Mouse (Mus musculus) neural tube, embryonic 11.5 days (tissue): Measurements from ENCODE around the gene Ebp. TPM values are rescaled to one million over a fixed set of nuclear protein-coding genes. Genes with fewer than 3 reads are reported as not detected.

Experiments used
- ATAC-seq: fragments of 200-750 bp; cut with Nextera tagmentation; 2 replicates; pipeline ENCODE4 v1.8.0; 2017; ENCODE audit warnings: moderate number of reproducible peaks, mild to moderate bottlenecking, moderate TSS enrichment, moderate library complexity; ENCODE audit not compliant: insufficient read depth, low FRiP score, low TSS enrichment
- DNase-seq: peaks from one replicate; pipeline ENCODE4 v3.0.0-alpha.2; 2015; ENCODE audit warnings: low spot score
- H3K27ac ChIP-seq: fragments of 300-500 bp; sonication (generic); 2 replicates; pipeline ENCODE4 v1.5.1; 2014; ENCODE audit warnings: low read depth, mild to moderate bottlenecking, low read length
- H3K27me3 ChIP-seq: fragments of 300-500 bp; sonication (generic); 2 replicates; pipeline ENCODE4 v1.6.1; 2014; ENCODE audit warnings: mild to moderate bottlenecking, low read length, mixed read lengths; ENCODE audit not compliant: control insufficient read depth, insufficient read depth
- H3K36me3 ChIP-seq: fragments of 300-500 bp; sonication (generic); 2 replicates; pipeline ENCODE4 v1.6.1; 2014; ENCODE audit warnings: mild to moderate bottlenecking, low read length, moderate library complexity, mixed read lengths; ENCODE audit not compliant: control insufficient read depth, insufficient read depth
- H3K4me1 ChIP-seq: fragments of 300-500 bp; sonication (generic); 2 replicates; pipeline ENCODE4 v1.6.1; 2014; ENCODE audit warnings: low read length, mixed read lengths; ENCODE audit not compliant: control insufficient read depth, insufficient read depth
- H3K4me2 ChIP-seq: fragments of 300-500 bp; sonication (generic); 2 replicates; pipeline ENCODE4 v1.6.1; 2014; ENCODE audit warnings: low read depth, mild to moderate bottlenecking, moderate library complexity
- H3K4me3 ChIP-seq: fragments of 300-500 bp; sonication (generic); 2 replicates; pipeline ENCODE4 v1.5.1; 2014; ENCODE audit warnings: low read depth, low read length
- H3K9ac ChIP-seq: fragments of 300-500 bp; sonication (generic); 2 replicates; pipeline ENCODE4 v1.6.1; 2014; ENCODE audit warnings: mild to moderate bottlenecking, low read length
- H3K9me3 ChIP-seq: fragments of 300-500 bp; sonication (generic); 2 replicates; pipeline ENCODE4 v1.6.1; 2016; ENCODE audit warnings: low read length; ENCODE audit not compliant: control insufficient read depth
- WGBS: fragments of 180-500 bp; shearing (Covaris S2); extraction: QIAGEN DNeasy Blood & Tissue Kit; methylation state at CpG from one replicate; pipeline ENCODE4 v1.1.7; 2014; 5-methylcytosine and 5-hydroxymethylcytosine counted together
- polyA plus RNA-seq: library from polyadenylated mRNA; unstranded; fragments of >200 nt; fragmentation: Nextera tagmentation; extraction: Ambion mirVana; gene quantifications from 2 replicates; pipeline ENCODE4 v1.2.1, GENCODE M21; 2014

Gene Ebp
- polyA plus RNA-seq = 34.5 and 34.9 TPM in 2 replicates

GRCm38 (mm10) chrX:8193419-8193723 lies at the start of gene Ebp:
Gene Ebp (minus strand): TSS chrX:8193512.
- no peaks in the 10 kb centered on the region for H3K27me3 ChIP-seq
- DNase-seq (no peak), ATAC-seq (0 out of 2 replicates have a peak, but pooled peaks have one; percentile 39)
- no peaks in the 10 kb centered on the region for H3K9me3 ChIP-seq
- no peaks in the 10 kb centered on the region for H3K4me1 ChIP-seq
- no peaks in the 10 kb centered on the region for H3K36me3 ChIP-seq
- peak within 1 kb of the TSS; percentile 59 for H3K9ac ChIP-seq
- whole genome bisulfite sequencing = 28% methylated on average over 10 of the region's 10 CpGs
- H3K4me2 ChIP-seq = peak within 1 kb of the TSS; percentile 52
- H3K27ac ChIP-seq = peak within 1 kb of the TSS; percentile 7; the same call in 1 of the 2 replicates
- peak within 1 kb of the TSS; percentile 33 for H3K4me3 ChIP-seq

GRCm38 (mm10) chrX:8238804-8239395 lies 45.6 kb upstream of the Ebp start:
- Histone ChIP-seq H3K9ac (no peak overlapping the region), H3K36me3 (no peaks in the 10 kb centered on the region)

GRCm38 (mm10) chrX:8236704-8237103 lies 43.4 kb upstream of the Ebp start:
- no peak for ATAC-seq
- whole genome bisulfite sequencing = 94% methylated on average over 2 of the region's 2 CpGs

More at GRCm38 (mm10) chrX:8238804-8239395, 45.6 kb upstream of the Ebp start:
- DNase-seq (no peak), ATAC-seq (no peak)
- no peak overlapping the region for H3K4me2 ChIP-seq
- H3K4me1 ChIP-seq = no peaks in the 10 kb centered on the region
- no peaks in the 10 kb centered on the region for H3K9me3 ChIP-seq
- H3K27ac ChIP-seq = no peak overlapping the region
- no peak overlapping the region for H3K4me3 ChIP-seq
- 77% methylated on average over 13 of the region's 13 CpGs for WGBS
- H3K27me3 ChIP-seq = no peaks in the 10 kb centered on the region

GRCm38 (mm10) chrX:8233602-8234001 lies 40.3 kb upstream of the Ebp start:
- ATAC-seq = no peak
- 74% methylated on average over 3 of the region's 3 CpGs for WGBS
- no peak overlapping the region for H3K27ac ChIP-seq

More at GRCm38 (mm10) chrX:8236704-8237103, 43.4 kb upstream of the Ebp start:
- no peak overlapping the region for H3K4me2 ChIP-seq
- no peak overlapping the region for H3K27ac ChIP-seq
- H3K4me1 ChIP-seq = no peaks in the 10 kb centered on the region
- H3K9ac ChIP-seq = no peak overlapping the region
- no peak for DNase-seq
- no peaks in the 10 kb centered on the region for H3K9me3 ChIP-seq
- H3K27me3 ChIP-seq = no peaks in the 10 kb centered on the region
- no peaks in the 10 kb centered on the region for H3K36me3 ChIP-seq
- no peak overlapping the region for H3K4me3 ChIP-seq

GRCm38 (mm10) chrX:8230272-8230671 lies 37.0 kb upstream of the Ebp start:
- Histone ChIP-seq H3K9me3 (no peaks in the 10 kb centered on the region), H3K27me3 (no peaks in the 10 kb centered on the region), H3K4me3 (no peak overlapping the region), H3K4me2 (no peak overlapping the region), H3K9ac (no peak overlapping the region), H3K27ac (no peak overlapping the region), H3K36me3 (no peaks in the 10 kb centered on the region), H3K4me1 (no peaks in the 10 kb centered on the region)
- WGBS = 79% methylated on average over 4 of the region's 4 CpGs
- DNase-seq = no peak
- no peak for ATAC-seq

More at GRCm38 (mm10) chrX:8233602-8234001, 40.3 kb upstream of the Ebp start:
- H3K9me3 ChIP-seq = no peaks in the 10 kb centered on the region
- no peak overlapping the region for H3K4me2 ChIP-seq
- no peaks in the 10 kb centered on the region for H3K27me3 ChIP-seq
- H3K4me1 ChIP-seq = no peaks in the 10 kb centered on the region
- no peak for DNase-seq
- H3K36me3 ChIP-seq = no peaks in the 10 kb centered on the region
- H3K9ac ChIP-seq = no peak overlapping the region
- no peak overlapping the region for H3K4me3 ChIP-seq

GRCm38 (mm10) chrX:8223473-8223872 lies 30.2 kb upstream of the Ebp start:
- no peaks in the 10 kb centered on the region for H3K36me3 ChIP-seq
- no peaks in the 10 kb centered on the region for H3K27me3 ChIP-seq
- 91% methylated on average over 7 of the region's 7 CpGs for WGBS
- no peaks in the 10 kb centered on the region for H3K9me3 ChIP-seq
- H3K4me3 ChIP-seq = no peak overlapping the region
- DNase-seq (no peak), ATAC-seq (no peak)
- H3K27ac ChIP-seq = no peak overlapping the region
- H3K9ac ChIP-seq = no peak overlapping the region
- H3K4me2 ChIP-seq = no peak overlapping the region
- H3K4me1 ChIP-seq = no peaks in the 10 kb centered on the region

- WGBS = 64% methylated on average over 7 of the region's 7 CpGs
- no peak for DNase-seq
- ATAC-seq = no peak
Observed at GRCm38 (mm10) chrX:8222678-8223421, 29.5 kb upstream of the Ebp start.

GRCm38 (mm10) chrX:8222296-8222677 lies 29.0 kb upstream of the Ebp start:
- H3K9ac ChIP-seq = no peak overlapping the region
- DNase-seq (no peak), ATAC-seq (no peak)
- 80% methylated on average over 3 of the region's 3 CpGs for WGBS
- H3K27ac ChIP-seq = no peak overlapping the region
- no peak overlapping the region for H3K4me3 ChIP-seq
- H3K4me1 ChIP-seq = no peaks in the 10 kb centered on the region
- no peaks in the 10 kb centered on the region for H3K27me3 ChIP-seq
- H3K36me3 ChIP-seq = no peaks in the 10 kb centered on the region
- no peak overlapping the region for H3K4me2 ChIP-seq
- no peaks in the 10 kb centered on the region for H3K9me3 ChIP-seq

More at GRCm38 (mm10) chrX:8222678-8223421, 29.5 kb upstream of the Ebp start:
- Histone ChIP-seq H3K27me3 (no peaks in the 10 kb centered on the region), H3K9ac (no peak overlapping the region), H3K4me3 (no peak overlapping the region), H3K9me3 (no peaks in the 10 kb centered on the region), H3K27ac (no peak overlapping the region), H3K4me1 (no peaks in the 10 kb centered on the region), H3K4me2 (no peak overlapping the region), H3K36me3 (no peaks in the 10 kb centered on the region)

- Histone ChIP-seq H3K27me3 (no peaks in the 10 kb centered on the region), H3K9ac (no peak overlapping the region), H3K4me3 (no peak overlapping the region), H3K27ac (no peak overlapping the region), H3K36me3 (no peaks in the 10 kb centered on the region), H3K9me3 (no peaks in the 10 kb centered on the region), H3K4me1 (no peaks in the 10 kb centered on the region), H3K4me2 (no peak overlapping the region)
- 33% methylated on average over 8 of the region's 8 CpGs for WGBS
- DNase-seq (no peak), ATAC-seq (no peak)
Observed at GRCm38 (mm10) chrX:8219651-8220050, 26.3 kb upstream of the Ebp start.
